Mouse (Mus musculus) CH12F3 (cell line): ENCODE results near the gene Zfp128.
"Not testable (repeated sequence)": the region's sequence is repeated elsewhere in the genome, so short reads cannot be mapped to it uniquely, and the experiment has no call there.

ENCODE experiments used
- in situ Hi-C: fragments of 300-500 bp; cut with MboI; formaldehyde crosslinking; loops from 2 replicates; pipeline ENCODE4 v1.14.3; 2020; ENCODE audit warnings: low sequenced_read_pairs

Gene Zfp128

GRCm38 (mm10) chr7:12880911-12881660, at the start of gene Zfp128:
Zfp128 (plus strand) TSS chr7:12881177.
- in situ Hi-C loops = no loop called here

DNA sequence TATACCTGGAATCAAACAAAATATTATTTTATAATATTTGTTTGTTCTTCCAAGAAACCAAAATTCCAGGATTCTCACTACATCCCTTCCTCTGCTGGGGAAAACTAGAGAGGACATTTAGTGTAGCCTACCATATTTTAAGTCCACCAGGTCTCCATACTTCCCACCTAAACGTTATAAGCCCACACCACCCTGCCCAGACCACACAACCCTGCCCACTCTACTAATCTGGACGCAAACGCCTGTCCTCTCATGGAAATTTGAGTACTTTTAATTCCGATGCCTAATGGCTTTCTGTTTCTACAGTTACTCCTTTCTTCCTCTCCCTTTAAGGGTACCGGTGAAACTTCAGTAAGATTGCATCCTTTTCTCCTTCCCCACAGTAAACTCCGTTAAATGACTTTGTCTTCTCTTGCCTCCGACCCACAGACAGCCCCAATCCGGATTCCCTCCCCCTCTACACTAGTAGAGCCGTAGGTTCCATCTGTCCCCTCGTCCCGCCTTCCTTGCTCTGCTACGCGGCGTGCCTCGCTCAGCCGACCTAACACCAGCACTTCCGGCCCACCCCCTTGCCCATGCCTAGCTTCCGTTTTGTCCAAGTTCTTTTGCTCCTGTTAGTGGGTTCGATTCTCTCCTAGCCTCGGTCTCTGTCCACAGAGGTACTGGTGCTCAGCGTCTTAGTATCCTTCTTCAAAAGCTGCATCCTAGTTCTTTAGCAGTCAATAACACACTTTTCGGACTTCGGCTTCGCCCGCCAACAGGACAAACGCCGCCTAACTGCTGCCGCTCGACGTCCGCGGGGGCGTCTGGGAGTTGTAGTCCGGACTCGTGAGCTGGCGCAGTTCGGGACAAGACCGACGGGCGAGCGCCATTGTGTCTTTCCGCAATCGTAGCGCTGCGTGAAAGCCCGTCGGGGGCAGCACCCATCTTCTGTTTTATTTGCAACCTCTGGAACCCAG, 46.5 kb upstream of the Zfp128 start, which contains the start of gene Zfp110:
Gene Zfp110 (plus strand): TSS at position 600 of the 959 bp plus-strand sequence.
- in situ Hi-C loops = no loop called here

DNA sequence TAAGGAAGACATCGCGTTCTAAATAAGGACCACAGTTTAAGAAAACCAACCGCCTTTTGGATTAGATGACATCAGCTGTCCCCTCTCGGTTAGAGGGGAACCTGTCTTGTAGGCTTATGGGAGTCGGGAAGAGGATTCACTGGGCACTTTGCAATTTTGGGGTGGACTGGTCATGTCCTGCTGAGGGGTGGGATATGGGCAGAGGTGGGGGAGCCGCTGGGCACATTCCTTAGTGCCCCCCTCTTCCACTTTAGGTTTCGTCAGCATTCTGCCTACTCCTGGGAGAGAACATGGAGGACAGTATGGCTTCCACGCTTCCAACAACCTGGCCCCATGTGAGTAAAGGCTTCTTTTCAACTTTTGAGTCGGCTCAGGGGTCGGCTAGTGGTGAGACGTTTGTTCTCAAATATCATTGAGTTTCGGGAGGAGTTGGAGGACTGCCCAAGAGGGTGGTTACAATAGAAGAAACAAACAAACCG, 45.7 kb upstream of the Zfp128 start:
- in situ Hi-C loops = no loop called here

DNA sequence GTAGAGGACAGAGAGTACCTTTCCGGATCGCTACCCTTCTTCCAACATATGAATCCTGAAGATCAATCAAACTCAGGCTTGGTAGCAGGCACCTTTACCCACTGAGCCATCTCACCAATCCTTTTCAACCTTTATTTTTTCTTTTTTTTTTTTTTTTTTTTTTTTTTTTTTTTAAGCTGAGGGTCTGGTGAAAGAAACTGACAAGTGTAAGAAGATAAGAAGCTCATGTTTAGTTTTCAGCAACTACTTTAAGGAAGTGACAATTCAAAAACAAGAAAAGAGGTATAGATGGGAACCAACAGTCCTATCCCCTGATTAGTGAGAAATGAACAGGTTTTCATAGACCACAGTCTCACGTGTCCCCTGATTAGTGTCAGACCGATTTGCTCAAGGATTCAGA, 45.2 kb upstream of the Zfp128 start:
- in situ Hi-C loops = no loop called here

DNA sequence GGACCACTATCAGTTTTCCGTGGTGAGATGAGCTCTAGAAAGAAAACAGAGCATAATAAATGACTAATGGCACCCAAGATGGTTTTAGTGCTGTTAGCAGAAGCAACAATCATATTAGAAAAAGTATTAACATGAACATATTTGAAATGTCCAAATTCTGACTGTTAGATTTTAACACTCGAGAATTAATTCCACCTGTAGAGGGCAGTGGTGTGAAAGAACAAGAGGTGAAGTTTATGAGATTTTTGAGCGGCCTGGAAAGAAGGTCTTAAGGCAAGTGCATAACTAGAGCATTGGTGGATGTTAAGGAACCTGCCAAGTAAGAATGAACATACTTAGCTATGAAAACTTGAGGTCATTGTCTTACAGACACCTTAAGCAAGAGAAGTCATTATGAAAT, 6.7 kb upstream of the Zfp128 start:
- in situ Hi-C loops = no loop called here

- in situ Hi-C loops = no loop called here
These were observed 941 bp upstream of the Zfp128 start for GRCm38 (mm10) chr7:12880036-12880435.

DNA sequence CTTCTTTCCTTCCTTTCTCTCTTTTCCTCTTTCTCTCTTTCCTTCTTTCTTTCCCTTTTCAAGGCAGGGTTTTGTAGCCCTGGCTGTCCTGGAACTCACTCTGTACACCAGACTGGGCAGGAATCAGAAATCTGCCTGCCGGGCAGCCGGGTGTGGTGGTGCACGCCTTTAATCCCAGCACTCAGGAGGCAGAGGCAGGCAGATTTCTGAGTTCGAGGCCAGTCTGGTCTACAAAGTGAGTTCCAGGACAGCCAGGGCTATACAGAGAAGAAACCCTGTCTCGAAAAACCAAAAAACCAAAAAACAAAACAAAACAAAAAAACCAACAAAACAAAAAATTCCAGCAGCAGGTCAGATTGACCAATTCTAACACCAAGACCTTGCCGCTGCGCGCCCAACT, 480 bp upstream of the Zfp128 start:
- in situ Hi-C loops = not testable (repeated sequence)

DNA sequence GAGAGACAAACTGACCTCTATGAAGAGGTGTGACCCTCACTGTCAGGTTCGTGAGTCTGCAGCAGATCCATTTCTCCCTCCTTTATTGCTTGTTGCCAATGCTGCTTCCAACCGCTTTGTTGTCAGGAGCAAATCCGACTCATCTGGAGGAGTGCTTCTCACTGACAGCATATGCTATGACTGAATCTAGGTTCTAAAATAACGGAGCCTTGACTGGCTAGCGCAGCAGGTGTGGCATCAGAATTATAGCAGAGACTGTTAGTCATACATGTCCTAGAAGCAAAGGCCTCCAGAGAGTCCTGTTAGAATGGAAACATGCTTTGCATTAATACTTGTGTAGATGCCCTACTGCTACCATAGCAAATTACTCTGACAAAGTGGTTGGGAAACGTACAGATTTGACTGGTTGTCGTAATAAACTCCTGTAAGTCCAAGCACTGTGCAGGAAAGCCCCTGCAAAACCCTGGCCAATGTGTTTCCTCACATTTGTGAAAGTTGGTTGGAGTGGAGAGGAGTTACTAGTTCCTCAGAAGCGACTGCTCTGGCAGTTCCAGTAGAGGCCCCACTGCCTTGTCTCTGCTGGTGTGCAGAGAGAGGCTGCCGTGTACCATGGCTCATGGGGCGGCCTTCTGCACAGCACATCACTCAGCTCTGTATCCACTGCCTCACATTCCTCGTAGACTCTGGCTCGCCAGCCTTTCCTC, 5.7 kb downstream of the Zfp128 start:
- in situ Hi-C loops = no loop called here

DNA sequence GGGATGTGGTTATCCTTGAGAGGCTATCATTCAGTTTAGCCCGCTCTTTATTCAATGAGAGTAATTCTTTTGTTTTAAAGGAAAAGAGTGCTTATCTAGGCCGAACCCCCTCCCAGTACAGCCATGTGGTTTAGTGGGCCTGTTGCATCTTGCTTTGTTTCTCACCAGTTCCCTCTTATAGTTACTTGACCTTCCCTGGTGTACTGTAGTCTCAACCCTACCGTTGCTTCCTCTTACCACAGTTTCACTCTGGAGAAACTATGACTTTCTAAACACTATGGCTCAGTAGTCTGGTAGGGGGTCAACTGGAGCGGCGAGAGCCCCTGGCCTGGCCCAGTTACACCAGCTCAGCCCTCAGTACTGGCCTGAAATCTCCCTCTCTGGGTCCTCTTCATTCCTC, 6.6 kb downstream of the Zfp128 start:
- in situ Hi-C loops = no loop called here

DNA sequence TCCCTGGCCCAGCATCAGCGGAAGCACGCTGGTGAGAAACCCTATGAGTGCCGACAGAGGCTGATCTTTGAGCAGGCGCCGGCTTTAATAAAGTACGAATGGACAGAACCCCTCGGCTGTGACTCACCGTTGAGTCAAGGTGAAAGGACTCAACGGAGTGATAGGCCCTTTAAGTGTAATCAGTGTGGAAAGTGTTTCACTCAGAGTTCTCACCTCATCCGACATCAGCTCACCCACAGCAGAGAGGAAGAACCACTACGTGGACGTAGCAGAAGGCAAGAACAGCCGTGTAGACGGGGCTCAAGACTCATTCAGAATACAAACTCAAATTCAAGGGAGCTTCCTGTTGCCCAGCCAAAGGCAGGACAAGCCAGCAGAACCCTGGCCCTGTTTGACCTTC, 10.0 kb downstream of the Zfp128 start:
- in situ Hi-C loops = no loop called here

- in situ Hi-C loops = no loop called here
These were observed 10.4 kb downstream of the Zfp128 start for GRCm38 (mm10) chr7:12891334-12891733.

DNA sequence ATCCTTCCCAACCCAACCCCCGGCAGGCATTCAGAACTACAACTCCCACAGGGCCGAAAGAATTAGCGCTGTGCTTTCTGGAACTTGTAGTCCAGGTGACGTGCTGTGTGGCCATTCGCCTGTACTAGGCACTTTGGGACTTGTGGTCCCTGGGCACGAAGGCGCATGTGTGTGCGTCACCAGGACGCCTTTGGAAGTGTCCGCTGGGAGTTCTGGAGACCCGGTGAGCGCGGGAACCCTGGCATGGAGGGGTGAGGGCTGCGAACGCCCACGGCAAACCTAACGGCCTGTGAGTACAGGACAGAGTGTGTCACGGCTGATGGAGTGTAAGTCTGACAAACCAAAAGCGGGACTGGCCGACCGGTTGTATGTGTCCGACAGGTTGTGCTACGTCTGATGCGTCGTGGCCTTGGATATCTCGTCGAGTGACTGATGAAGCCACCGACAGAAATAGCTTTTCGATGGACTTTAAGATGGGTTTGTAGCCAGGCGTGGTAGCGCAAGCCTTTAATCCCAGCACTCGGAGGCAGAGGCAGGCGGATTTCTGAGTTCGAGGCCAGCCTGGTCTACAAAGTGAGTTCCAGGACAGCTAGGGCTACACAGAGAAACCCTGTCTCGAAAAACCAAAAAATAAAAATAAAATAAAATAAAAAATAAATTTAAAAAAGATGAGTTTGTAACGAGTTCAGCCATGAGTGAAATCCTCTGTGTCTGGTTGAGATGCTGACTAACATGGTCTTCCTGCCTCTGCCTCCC, 16.9 kb downstream of the Zfp128 start, which contains the start of gene Zscan22:
Gene Zscan22 (plus strand): TSS at position 161 of the 756 bp plus-strand sequence.
- in situ Hi-C loops = no loop called here

- in situ Hi-C loops = no loop called here
These were observed 20.5 kb downstream of the Zfp128 start for GRCm38 (mm10) chr7:12901517-12901916.

DNA sequence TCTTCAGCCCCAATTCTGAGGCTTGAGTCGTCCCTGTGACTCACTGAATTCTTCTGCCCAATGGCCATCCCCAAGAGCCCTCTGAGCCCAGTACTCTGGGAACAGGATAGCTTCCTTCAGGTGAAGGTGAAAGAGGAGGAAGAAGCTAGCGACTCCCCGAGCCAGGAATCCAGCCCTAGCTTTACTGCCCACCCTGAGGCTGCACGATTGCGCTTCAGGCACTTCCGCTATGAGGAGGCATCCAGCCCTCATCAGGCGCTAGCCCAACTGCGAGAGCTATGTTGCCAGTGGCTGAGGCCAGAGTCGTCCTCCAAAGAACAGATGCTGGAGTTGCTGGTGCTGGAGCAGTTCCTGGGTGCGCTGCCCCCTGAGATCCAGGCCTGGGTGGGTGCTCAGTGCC, 22.6 kb downstream of the Zfp128 start:
- in situ Hi-C loops = no loop called here

DNA sequence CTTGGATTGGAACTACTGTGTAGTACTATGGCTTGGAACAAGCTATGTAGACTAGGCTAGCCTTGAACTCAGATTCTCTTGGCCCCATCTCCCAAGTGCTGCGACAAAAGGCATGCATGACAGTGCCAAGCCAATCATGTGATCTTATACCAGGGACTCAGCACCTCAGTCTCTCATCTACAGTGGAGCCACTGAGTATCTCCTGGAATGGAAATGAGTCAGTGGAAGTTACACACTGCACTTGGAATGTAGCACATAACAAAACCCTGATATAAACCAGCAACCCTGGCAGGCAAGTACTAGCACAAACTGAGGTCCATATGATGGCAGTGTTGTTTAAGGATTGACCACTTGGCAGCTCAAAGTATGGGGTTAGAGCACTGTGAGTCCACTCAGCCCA, 24.2 kb downstream of the Zfp128 start:
- in situ Hi-C loops = no loop called here

- in situ Hi-C loops = no loop called here
These were observed 28.6 kb downstream of the Zfp128 start for GRCm38 (mm10) chr7:12909498-12909962.

GRCm38 (mm10) chr7:12910181-12910668, 29.2 kb downstream of the Zfp128 start:
- in situ Hi-C loops = no loop called here

DNA sequence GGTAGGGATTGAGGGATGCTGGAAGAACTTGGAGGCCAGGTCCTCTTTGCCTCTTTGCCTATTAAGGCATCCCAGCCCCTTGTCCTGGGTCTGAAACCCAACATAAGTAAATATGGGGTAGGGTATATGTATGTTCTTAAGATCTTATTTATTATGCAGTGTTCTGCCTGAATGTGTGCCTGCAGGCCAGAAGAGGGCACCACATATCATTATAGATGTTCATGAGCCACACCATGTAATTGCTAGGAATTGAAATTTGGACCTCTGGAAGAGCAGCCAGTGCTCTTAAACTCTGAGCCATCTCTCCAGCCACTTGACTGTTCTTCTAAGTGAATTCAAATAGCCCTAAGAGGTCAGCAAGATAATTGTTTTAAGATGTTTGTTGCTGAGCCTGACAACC, 32.6 kb downstream of the Zfp128 start:
- in situ Hi-C loops = no loop called here

DNA sequence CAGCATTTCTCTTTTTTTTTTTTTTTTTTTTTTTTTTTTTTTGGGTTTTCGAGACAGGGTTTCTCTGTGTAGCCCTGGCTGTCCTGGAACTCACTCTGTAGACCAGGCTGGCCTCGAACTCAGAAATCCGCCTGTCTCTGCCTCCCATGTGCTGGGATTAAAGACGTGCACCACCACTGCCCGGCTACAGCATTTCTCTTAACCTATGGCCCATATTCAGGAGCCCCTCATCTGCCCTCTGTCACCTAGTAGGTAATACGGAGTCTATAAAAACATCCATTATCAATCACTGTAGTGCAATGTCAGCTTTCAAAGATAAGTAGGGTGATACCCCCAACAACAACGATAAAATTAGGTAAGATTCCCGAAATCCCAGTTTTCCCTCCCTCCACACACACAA, 39.5 kb downstream of the Zfp128 start:
- in situ Hi-C loops = not testable (repeated sequence)

DNA sequence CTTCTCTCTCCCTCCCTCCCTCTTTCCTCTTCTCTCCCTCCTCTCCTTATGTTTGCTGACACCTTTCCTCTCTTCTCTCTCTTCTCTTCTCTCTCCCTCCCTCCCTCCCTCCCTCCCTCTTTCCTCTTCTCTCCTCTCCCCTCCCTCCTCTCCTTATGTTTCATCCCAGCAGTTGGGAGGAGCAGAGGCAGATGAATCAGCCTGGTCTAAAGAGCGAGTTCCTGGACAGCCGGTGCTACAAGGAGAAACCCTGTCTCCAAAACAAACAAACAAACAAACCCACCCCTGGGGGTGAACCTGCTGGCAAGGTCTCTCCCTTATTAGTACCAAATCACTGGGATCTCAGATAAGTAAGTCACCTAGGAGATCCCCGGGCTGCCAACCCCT, 40.3 kb downstream of the Zfp128 start:
- in situ Hi-C loops = no loop called here
